Mouse (Mus musculus) T-helper 1 cell (primary cell): ENCODE measurements around the gene Tbxas1.

Experiments used
- in situ Hi-C: fragments of 300-600 bp; cut with MboI, MseI; formaldehyde crosslinking; loops from one replicate; pipeline ENCODE4 v1.15.1; 2025; ENCODE audit warnings: high pct_unique_total_duplicates

The Tbxas1 gene

GRCm38 (mm10) chr6:38859819-38860218 lies 15.4 kb upstream of the Tbxas1 start:
- in situ Hi-C loops: no loop called here

GRCm38 (mm10) chr6:38860301-38860700 lies 14.9 kb upstream of the Tbxas1 start:
- in situ Hi-C loops: no loop called here

GRCm38 (mm10) chr6:38863595-38863994 lies 11.6 kb upstream of the Tbxas1 start:
- in situ Hi-C loops: no loop called here

- in situ Hi-C loops: no loop called here
These were observed 9.4 kb upstream of the Tbxas1 start for GRCm38 (mm10) chr6:38865805-38866204.

- in situ Hi-C loops: no loop called here
These were observed 8.8 kb upstream of the Tbxas1 start for GRCm38 (mm10) chr6:38866357-38866756.

GRCm38 (mm10) chr6:38866761-38867160 lies 8.4 kb upstream of the Tbxas1 start:
- in situ Hi-C loops: no loop called here

- in situ Hi-C loops: no loop called here
These were observed 7.9 kb upstream of the Tbxas1 start for GRCm38 (mm10) chr6:38867291-38867690.

DNA sequence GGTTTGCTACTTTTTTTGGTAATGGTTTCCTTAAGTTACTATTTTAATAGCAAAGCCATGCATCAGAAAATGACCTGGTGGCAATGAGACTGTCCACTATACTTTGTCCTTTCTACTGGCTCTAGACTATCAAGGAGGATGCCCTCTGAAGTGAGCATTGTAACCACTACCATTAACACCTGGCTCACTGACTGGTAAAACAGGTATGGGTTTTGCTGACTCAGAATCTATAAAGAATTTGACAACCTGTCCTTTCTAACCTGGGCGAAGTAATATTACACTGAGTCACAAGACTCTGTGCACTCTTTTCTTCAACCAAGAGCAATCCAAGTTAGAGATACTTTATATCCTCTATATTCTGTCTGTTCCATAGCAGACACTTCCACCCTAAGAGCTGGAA lies 6.2 kb upstream of the Tbxas1 start:
- in situ Hi-C loops: no loop called here

GRCm38 (mm10) chr6:38870070-38870469 lies 5.1 kb upstream of the Tbxas1 start:
- in situ Hi-C loops: no loop called here

DNA sequence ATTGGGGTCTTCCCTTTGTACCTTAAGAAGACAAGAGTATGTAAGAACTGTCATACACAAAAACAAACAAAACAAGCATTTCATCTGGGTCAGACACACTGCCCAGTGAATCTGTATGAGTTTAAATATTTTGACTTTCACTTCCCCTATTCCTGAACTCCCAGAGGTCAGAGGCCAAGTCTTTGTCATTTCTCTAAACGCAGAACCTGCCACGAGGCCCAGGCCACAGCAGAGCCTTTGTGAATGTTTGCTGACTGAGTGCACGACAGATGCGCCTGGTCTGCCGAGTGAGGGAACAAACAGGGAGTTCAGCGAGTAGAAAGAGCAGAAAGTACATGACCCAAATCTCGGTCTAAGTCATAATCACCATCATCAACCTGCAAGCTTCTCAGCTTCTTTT lies 4.2 kb upstream of the Tbxas1 start:
- in situ Hi-C loops: no loop called here

GRCm38 (mm10) chr6:38873316-38873715 lies 1.9 kb upstream of the Tbxas1 start:
- in situ Hi-C loops: no loop called here

- in situ Hi-C loops: no loop called here
These were observed 1.2 kb upstream of the Tbxas1 start for GRCm38 (mm10) chr6:38874035-38874434.

DNA sequence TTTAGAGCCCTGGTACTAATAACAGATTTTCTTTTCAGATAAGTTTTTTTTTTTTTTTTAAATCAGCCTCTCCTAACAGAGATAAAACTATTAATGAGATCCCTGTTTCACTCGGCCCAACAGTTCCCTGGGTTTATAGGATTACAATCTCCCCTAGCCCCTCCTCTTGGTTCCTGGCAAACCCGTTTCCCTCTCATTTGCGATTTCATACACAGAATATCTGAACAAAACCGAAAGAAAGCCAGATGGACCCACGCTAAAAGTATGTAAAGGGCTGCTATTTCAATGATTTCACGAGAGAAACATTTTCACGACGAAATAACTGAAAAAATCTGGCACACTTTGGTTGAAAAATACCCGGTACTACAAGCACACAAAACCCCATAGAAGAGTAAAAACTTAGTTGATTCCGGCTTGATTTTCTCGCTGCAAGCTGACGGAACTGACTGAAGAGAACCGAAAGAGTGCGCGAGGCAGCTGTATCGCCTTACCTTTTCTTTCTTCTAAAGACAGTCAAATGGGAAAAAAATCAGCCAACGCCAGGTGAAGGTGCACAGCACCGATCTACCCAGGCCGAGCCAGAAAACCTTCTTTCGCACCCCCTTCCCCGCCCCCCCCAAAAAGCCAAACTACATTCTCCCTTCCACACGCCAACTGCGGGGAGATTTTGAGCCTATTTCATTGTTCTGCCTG lies 493 bp upstream of the Tbxas1 start:
- in situ Hi-C loops: no loop called here

DNA sequence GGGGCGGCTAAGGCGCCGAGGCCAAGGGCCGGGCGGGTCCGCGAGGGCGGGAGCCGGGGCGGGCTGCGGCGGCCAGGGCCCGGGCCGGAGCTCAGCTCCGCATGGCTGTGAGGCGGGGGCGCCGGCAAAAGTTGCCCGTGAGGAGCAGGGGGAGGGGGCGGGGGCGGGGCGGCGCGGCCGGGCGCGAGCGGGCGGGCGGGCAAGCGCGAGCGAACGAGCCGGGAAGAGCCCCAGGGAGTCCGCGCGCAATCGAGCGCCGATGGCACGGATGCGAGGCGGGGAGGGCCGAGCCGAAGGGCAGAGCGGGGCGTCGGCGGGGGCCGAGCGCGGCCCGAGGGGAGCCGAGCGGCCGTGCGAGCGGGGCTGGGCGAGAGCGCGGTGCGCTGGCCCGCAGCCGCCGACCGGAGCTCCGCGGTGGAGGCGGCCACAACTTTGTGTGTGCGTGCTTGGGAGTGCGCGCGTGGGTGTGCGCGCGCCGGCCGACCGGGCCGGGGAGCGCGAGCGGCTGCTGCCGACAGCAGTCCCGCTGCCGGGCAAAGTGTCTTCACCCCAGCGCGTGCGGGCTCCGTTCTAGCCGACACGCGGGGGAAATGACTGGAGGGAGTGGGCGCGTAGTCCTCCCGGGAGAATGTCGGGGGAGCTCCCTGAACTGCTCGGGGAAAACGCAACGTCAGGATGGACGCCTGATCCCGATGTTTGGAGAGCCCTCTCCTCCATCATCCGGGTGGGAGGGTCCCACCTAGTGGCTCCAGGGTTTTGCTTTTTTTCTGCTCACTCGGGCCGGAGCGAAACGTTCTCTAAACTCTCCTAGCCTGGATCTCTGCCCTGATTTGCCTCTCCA lies 1.1 kb downstream of the Tbxas1 start, which contains the start of gene Hipk2:
Hipk2 (minus strand) TSS at position 95 of the 841 bp plus-strand sequence.
- in situ Hi-C loops: no loop called here

- in situ Hi-C loops: no loop called here
These were observed 2.5 kb downstream of the Tbxas1 start for GRCm38 (mm10) chr6:38877674-38878073.

DNA sequence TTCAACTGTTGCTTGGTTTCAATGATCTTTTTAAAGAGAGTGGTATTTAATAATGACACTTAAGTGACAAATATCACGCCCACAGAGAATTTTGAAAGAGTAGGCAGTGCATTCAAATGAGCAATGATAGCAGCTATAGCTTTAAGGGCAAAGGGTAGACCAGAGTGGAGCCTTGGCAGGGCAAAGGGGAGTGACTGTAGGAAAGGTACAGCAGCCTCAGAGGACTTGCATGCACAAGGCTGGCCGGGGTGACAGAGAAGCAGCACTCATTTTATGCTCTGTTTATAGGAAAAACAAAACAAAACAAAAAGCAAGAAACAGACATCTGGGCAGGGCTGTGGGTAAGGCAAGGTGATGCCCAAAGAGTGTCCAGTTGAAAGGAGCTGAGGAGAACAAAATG lies 6.3 kb downstream of the Tbxas1 start:
- in situ Hi-C loops: no loop called here

DNA sequence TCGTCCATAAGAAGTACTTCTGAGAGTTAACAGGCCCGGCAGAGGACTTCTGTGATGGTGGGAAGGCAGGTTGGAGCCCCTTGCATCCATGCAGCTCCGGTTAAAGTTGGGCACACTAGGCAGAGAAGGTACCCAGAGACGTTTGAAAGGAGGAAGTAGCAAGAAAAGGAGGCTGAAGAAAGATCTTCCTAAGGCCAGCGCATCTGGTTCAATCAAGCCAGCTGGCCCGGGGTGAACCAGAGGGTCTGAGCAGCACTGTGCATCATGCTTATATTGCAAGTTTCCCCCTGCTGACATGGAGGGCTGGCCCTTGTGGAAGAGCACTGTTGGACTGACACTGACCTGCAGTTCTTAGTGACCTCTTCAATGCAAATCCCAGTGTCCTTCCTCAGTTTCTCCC lies 6.8 kb downstream of the Tbxas1 start:
- in situ Hi-C loops: no loop called here

DNA sequence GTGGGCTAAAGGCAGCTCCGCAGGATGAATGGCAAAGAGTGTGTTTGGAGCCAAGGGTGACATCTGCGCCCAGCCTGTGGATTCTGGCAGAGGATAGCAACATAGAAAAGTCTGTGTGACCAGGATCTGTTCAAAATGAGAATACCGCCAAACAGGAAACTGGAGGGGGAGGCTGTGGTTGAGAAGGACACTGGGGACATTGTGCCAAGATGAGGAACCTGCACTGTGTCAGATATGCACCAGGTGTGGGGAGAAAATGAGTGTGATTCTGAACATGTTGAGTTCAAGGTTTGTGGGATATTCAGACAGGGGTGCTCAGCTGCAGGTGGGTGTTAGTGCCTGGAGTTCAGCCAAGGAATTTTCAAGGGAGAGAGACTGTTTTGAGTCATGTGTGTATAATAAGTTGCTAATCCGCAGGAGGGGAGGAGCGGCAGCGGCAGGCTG lies 7.5 kb downstream of the Tbxas1 start:
- in situ Hi-C loops: no loop called here

DNA sequence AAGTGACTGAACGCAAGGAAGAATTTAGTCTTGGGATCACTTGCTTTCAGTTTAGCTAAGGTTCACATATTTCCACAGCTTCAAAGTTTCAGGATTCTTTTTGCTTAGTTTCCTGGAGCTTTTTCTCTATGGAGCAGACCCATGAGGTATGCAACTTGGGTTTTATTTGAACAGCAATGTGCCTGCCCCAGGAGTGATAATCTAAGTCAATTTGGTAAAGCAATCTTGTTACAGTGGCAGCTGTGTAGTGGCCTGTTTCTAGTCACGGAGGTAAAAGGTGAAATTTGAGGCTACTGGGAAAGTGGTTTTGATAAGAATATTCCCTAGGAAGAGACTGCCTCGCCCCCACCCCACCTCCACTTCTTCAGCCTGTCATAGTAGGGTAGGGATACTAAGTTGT lies 9.3 kb downstream of the Tbxas1 start:
- in situ Hi-C loops: no loop called here

- in situ Hi-C loops: no loop called here
These were observed 9.9 kb downstream of the Tbxas1 start for GRCm38 (mm10) chr6:38885132-38885531.

DNA sequence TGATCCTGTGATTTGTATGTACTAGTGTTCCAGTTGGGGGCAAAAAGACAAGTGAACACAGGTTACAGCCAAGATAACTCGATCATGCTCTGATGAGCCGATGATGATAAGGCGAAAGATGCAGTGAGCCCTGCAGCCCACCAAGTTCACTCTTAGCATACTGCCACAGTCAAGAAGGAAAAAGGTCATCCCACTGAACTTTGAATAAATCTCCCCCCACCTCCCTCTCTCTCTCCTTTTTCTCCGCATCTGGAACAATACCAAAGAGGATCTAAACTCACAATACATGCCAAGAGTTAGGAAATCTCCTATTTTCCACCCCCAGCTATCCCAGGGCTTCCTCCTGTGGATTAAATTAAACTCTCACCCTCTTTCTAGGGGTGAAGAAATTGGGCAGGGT lies 12.2 kb downstream of the Tbxas1 start:
- in situ Hi-C loops: no loop called here

GRCm38 (mm10) chr6:38889156-38889555 lies 14.0 kb downstream of the Tbxas1 start:
- in situ Hi-C loops: no loop called here

GRCm38 (mm10) chr6:38892017-38892416 lies 16.8 kb downstream of the Tbxas1 start:
- in situ Hi-C loops: no loop called here
